Mouse (Mus musculus) embryonic facial prominence, embryonic 14.5 days (tissue): Measurements from ENCODE around the gene Slc4a1ap. TPM values are rescaled to one million over a fixed set of nuclear protein-coding genes. Genes with fewer than 3 reads are reported as not detected.
A peak's percentile ranks its signal among the peaks of the same experiment; 100 is the strongest.

Experiments
- ATAC-seq: fragments of 200-750 bp; cut with Nextera tagmentation; 2 replicates; pipeline ENCODE4 v1.8.0; 2017; ENCODE audit warnings: low read depth, moderate number of reproducible peaks, moderate TSS enrichment
- DNase-seq: peaks from one replicate; pipeline ENCODE4 v3.0.0-alpha.2; 2015; ENCODE audit warnings: low spot score
- H3K27ac ChIP-seq: fragments of 300-500 bp; sonication (generic); replicated peaks from 2 replicates; pipeline ENCODE4 v1.5.1; 2014; ENCODE audit warnings: low read depth, mild to moderate bottlenecking, low read length, moderate library complexity
- H3K27me3 ChIP-seq: fragments of 300-500 bp; sonication (generic); replicated peaks from 2 replicates; pipeline ENCODE4 v1.6.1; 2014; ENCODE audit warnings: low read length; ENCODE audit not compliant: control insufficient read depth, insufficient read depth
- H3K36me3 ChIP-seq: fragments of 300-500 bp; sonication (generic); 2 replicates; pipeline ENCODE4 v1.6.1; 2014; ENCODE audit warnings: low read length, mixed read lengths; ENCODE audit not compliant: control insufficient read depth, insufficient read depth
- H3K4me1 ChIP-seq: fragments of 300-500 bp; sonication (generic); 2 replicates; pipeline ENCODE4 v1.6.1; 2014; ENCODE audit warnings: antibody characterized with exemption, low read length; ENCODE audit not compliant: control insufficient read depth, insufficient read depth
- H3K4me2 ChIP-seq: fragments of 300-500 bp; sonication (generic); 2 replicates; pipeline ENCODE4 v1.6.1; 2014; ENCODE audit warnings: low read depth, mild to moderate bottlenecking, low read length, moderate library complexity, mixed read lengths
- H3K4me3 ChIP-seq: fragments of 300-500 bp; sonication (generic); 2 replicates; pipeline ENCODE4 v1.5.1; 2014; ENCODE audit warnings: low read depth, mild to moderate bottlenecking, low read length
- H3K9ac ChIP-seq: fragments of 300-500 bp; sonication (generic); 2 replicates; pipeline ENCODE4 v1.6.1; 2014; ENCODE audit warnings: low read depth, mild to moderate bottlenecking, low read length, moderate library complexity, mixed read lengths
- H3K9me3 ChIP-seq: fragments of 300-500 bp; sonication (generic); 2 replicates; pipeline ENCODE4 v1.6.1; 2016; ENCODE audit warnings: low read length; ENCODE audit not compliant: control insufficient read depth
- WGBS: fragments of 180-500 bp; shearing (Covaris S2); extraction: QIAGEN DNeasy Blood & Tissue Kit; methylation state at CpG from one replicate; pipeline ENCODE4 v1.1.7; 2014; 5-methylcytosine and 5-hydroxymethylcytosine counted together
- polyA plus RNA-seq: library from polyadenylated mRNA; unstranded; fragments of >200 nt; fragmentation: Nextera tagmentation; extraction: Ambion mirVana; gene quantifications from 2 replicates; pipeline ENCODE4 v1.2.1, GENCODE M21; 2014

The Slc4a1ap gene
- polyA plus RNA-seq, 1 experiment from 2014 or later, result 22.4 TPM

DNA sequence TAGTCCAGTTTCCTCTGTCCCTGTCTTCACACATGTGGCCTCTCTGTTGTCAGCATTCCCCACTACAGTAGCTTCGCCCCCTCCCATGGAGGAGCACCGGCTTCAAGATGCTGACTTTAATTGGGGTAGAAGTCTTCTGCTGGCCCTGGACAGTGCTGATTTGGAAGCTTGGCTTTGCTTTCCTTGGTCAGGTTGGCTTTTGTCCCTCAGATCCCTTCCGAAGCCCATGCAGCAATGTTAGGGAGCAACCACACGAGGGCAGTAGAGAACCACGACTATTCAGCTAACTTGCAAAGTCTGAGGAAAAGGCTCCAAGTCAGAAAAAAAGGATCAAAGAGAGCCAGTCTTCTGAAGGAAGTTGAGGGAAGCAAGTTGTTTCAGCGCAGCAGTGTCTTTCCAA lies 36.7 kb downstream of the Slc4a1ap start:
- Histone ChIP-seq H3K9me3 (no peaks in the 10 kb centered on the region), H3K4me1 (no peaks in the 10 kb centered on the region), H3K27me3 (no peaks in the 10 kb centered on the region), H3K27ac (no peak overlapping the region), H3K4me2 (no peak overlapping the region), H3K36me3 (peaks cover 22% of the 10 kb centered on the region; the same call in 1 of the 2 replicates), H3K9ac (peak overlapping the region; percentile 21; the same call in 1 of the 2 replicates), H3K4me3 (no peak overlapping the region)
- ATAC-seq (peak; percentile 21; the same call in 1 of the 2 replicates), DNase-seq (peak; percentile 90)
- WGBS, result 9% methylated on average over 6 of the region's 6 CpGs

DNA sequence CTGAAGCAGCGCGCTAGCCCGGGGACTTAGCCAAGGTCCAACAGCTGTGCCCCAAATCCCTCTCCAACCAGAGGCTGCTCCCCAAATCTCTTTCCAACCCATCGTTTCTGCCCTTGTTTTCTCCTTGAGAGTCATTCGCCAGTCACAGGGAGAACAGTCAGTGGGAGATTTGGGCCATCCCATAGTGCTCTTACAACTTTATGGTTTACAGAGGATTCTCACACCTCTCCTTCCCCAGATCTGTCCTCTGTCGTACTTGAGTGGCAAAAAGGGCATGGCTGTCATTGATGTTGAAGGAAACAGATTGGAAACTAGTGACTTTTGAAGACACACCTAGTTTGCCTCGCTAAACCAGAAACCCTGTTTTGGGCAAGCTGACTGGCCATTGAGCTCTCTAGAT lies 37.1 kb downstream of the Slc4a1ap start:
- peak overlapping the region; percentile 21; the same call in 1 of the 2 replicates for H3K9ac ChIP-seq
- no peaks in the 10 kb centered on the region for H3K9me3 ChIP-seq
- H3K4me2 ChIP-seq, result no peak overlapping the region
- DNase-seq (no peak), ATAC-seq (0 out of 2 replicates have a peak, but pooled peaks have one; percentile 5)
- WGBS, result 44% methylated on average over 7 of the region's 7 CpGs
- H3K4me1 ChIP-seq, result no peaks in the 10 kb centered on the region
- H3K36me3 ChIP-seq, result peaks cover 19% of the 10 kb centered on the region; the same call in 1 of the 2 replicates
- no peak overlapping the region for H3K27ac ChIP-seq
- H3K4me3 ChIP-seq, result no peak overlapping the region
- no peaks in the 10 kb centered on the region for H3K27me3 ChIP-seq

DNA sequence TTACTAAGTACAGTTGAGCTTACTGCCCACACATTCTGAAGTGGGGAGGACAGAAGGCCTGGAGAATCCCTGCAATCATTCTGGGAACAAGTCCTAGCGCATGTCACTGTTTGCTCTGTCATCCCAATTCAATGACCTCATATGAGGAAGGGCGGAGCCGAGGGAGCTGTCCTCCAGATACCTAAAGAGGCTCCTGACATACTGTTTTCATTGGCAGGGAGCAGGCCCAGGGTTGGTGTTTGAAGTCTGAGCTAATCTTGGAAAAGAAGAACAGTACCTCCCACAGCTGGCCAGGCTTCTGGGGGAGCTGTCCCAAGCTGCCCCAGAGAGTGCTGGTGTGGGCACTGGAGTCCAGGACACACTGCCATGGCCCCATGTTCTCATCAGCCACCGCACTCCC lies 38.2 kb downstream of the Slc4a1ap start:
- ATAC-seq, result no peak
- H3K4me3 ChIP-seq, result no peak overlapping the region
- no peaks in the 10 kb centered on the region for H3K27me3 ChIP-seq
- no peaks in the 10 kb centered on the region for H3K9me3 ChIP-seq
- peak; percentile 26 for DNase-seq
- peaks cover 8% of the 10 kb centered on the region; the same call in 1 of the 2 replicates for H3K36me3 ChIP-seq
- H3K9ac ChIP-seq, result no peak overlapping the region
- no peaks in the 10 kb centered on the region for H3K4me1 ChIP-seq
- no peak overlapping the region for H3K4me2 ChIP-seq
- WGBS, result 78% methylated on average over 4 of the region's 4 CpGs
- H3K27ac ChIP-seq, result no peak overlapping the region

DNA sequence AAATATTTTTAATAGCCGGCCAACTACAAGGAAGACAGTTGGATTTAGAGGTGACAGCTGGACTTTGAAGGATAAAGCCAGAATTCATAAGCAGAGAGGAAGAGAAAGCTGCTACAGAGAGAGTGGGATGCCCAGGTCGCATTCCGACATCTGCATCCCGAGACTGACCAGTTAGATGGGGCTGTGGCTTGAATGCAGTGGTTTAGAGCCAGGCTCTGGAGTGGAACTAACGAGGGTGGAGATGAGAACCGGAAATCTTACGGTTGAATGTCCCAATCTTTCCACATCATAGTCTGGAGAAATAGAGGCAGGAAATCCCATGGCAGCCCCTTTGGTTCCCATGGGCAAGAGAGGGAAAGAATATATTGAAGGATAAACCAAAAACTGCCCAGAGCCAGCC lies 39.2 kb downstream of the Slc4a1ap start:
- no peak overlapping the region for H3K4me3 ChIP-seq
- H3K4me1 ChIP-seq, result peaks cover 5% of the 10 kb centered on the region; the same call in 1 of the 2 replicates
- H3K27me3 ChIP-seq, result no peaks in the 10 kb centered on the region
- DNase-seq (no peak), ATAC-seq (no peak)
- H3K9me3 ChIP-seq, result no peaks in the 10 kb centered on the region
- no peak overlapping the region for H3K9ac ChIP-seq
- no peak overlapping the region for H3K27ac ChIP-seq
- no peak overlapping the region for H3K4me2 ChIP-seq
- WGBS, result 87% methylated on average over 7 of the region's 7 CpGs
- H3K36me3 ChIP-seq, result no peaks in the 10 kb centered on the region

DNA sequence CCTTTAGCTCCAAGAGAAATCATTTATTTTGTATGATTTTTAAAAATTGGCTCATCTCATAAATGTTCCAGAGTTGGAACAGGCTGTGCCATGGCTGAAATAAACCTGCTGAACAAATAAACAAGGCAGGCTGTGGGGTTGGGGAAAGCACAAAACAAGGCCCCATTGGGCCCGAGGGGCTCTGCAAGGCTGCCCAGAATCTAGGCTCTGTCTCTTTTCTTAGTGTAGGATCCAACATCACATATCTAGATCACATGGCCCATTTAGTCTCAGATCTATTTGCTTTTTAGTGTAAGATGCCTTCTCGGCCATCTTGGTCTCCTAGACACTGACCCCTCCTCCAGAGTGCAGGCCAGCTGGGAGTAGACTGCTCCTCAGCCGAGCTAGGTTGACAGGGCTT lies 39.7 kb downstream of the Slc4a1ap start:
- H3K4me3 ChIP-seq, result no peak overlapping the region
- no peak overlapping the region for H3K9ac ChIP-seq
- H3K4me2 ChIP-seq, result no peak overlapping the region
- H3K9me3 ChIP-seq, result no peaks in the 10 kb centered on the region
- DNase-seq (no peak), ATAC-seq (no peak)
- WGBS, result 60% methylated on average over 3 of the region's 3 CpGs
- peaks cover 9% of the 10 kb centered on the region; the same call in 1 of the 2 replicates for H3K4me1 ChIP-seq
- H3K36me3 ChIP-seq, result no peaks in the 10 kb centered on the region
- H3K27ac ChIP-seq, result no peak overlapping the region
- H3K27me3 ChIP-seq, result no peaks in the 10 kb centered on the region

DNA sequence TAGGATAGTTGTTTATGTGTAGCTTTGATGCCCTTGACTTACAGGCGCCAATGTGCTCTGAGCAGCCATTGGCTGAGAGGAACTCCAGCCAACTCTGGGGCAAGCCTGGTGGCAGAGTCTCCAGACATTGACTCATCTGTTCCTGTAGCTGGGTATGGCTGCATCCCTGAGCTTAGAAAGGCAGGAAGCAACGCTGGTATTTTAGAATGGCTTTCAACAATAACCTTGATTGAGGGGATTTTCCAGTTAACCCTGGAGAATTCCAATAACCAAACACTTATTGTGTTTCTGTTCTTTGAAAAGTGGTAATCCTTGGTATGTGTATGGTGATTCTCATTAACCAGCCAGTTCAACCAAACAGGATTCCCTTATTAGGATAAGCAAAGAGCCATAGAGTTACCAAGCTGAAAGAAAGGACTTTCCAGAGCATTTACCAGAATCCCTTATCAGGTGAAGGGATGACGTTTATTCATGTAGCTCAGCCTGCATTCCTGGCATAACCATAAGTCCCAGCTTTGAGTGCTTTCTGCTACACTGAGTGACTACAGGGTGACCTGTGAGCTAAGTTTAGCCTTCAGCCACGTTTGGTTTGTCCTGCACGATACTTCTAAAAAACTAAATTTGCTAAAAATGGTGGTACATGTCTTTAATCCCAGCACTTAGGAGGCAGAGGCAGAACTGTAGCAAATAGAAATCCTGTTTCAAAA lies 41.3 kb downstream of the Slc4a1ap start:
- no peak overlapping the region for H3K9ac ChIP-seq
- H3K4me3 ChIP-seq, result no peak overlapping the region
- 76% methylated on average over 5 of the region's 5 CpGs for whole genome bisulfite sequencing
- no peak overlapping the region for H3K4me2 ChIP-seq
- DNase-seq (no peak), ATAC-seq (no peak)
- H3K27ac ChIP-seq, result no peak overlapping the region
- H3K36me3 ChIP-seq, result no peaks in the 10 kb centered on the region
- no peaks in the 10 kb centered on the region for H3K9me3 ChIP-seq
- peaks cover 11% of the 10 kb centered on the region; the same call in 1 of the 2 replicates for H3K4me1 ChIP-seq
- H3K27me3 ChIP-seq, result no peaks in the 10 kb centered on the region

DNA sequence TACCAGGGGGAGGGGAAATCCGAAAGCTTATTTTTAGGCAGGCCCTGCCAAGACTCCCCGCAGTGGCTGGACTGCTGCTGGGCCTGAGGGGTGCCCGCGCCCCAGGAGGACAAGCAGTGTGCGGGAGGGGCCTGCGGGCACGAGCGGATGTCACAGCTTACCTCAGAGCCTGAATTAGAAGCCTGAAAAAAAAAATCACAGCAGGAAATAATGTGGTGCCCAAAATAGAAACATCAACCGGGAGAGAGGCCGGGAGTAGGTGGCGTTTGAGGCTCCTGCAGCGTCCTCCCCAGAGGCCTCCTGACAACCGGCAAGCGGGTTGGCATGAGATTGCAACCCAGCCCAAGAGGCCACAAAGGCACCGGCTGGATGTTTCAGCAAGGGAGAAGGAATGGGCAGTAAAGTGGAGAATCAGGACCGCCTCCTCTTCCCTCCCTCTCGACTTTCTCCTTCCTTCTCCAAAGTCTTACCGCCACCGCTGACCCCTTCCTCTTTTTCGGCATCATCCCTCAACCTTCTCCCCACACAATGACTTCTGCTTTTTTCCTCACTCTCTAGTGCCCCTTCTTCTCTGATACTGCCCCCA lies 44.3 kb downstream of the Slc4a1ap start:
- peak; percentile 60; the same call in 1 of the 2 replicates for ATAC-seq
- H3K27me3 ChIP-seq, result no peaks in the 10 kb centered on the region
- H3K4me3 ChIP-seq, result peak overlapping the region; percentile 11; the same call in 1 of the 2 replicates
- WGBS, result 7% methylated on average over 18 of the region's 20 CpGs
- no peaks in the 10 kb centered on the region for H3K9me3 ChIP-seq
- H3K9ac ChIP-seq, result peak overlapping the region; percentile 51; the same call in 1 of the 2 replicates
- H3K27ac ChIP-seq, result peak overlapping the region; percentile 22
- peak; percentile 72 for DNase-seq
- no peaks in the 10 kb centered on the region for H3K36me3 ChIP-seq
- peak overlapping the region; percentile 48 for H3K4me2 ChIP-seq
- peaks cover 11% of the 10 kb centered on the region; the same call in 1 of the 2 replicates for H3K4me1 ChIP-seq

DNA sequence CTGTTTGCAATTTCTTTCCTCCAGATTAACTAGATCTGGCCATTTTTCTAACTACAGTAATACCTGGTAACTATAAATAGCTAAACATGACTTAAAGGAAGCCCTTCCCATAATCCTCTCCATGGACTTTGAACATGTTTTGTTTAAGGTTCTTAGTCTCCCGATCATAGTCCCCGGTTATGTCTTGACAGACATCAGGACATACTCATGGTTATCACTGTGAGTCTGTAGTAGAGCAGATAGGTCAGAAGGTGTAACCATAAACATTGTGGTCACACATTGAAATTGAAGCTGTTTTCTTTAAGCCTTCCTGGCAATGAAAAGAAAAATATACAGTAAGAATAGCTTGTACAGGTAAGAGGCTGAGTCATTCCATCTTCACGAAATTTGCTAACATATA lies 46.9 kb downstream of the Slc4a1ap start:
- peaks cover 11% of the 10 kb centered on the region; the same call in 1 of the 2 replicates for H3K4me1 ChIP-seq
- DNase-seq, result no peak
- H3K36me3 ChIP-seq, result no peaks in the 10 kb centered on the region
- H3K9ac ChIP-seq, result no peak overlapping the region
- H3K4me3 ChIP-seq, result no peak overlapping the region
- H3K4me2 ChIP-seq, result no peak overlapping the region
- H3K27ac ChIP-seq, result no peak overlapping the region
- no peaks in the 10 kb centered on the region for H3K9me3 ChIP-seq
- 93% methylated on average over 3 of the region's 3 CpGs for WGBS
- no peak for ATAC-seq
- H3K27me3 ChIP-seq, result no peaks in the 10 kb centered on the region
